Mouse (Mus musculus): ENCODE data around the gene Ptprb.

GRCm38 (mm10) chr10:116410826-116411225 is 135.5 kb downstream of the Ptprb start:
- TF ChIP-seq CTCF (IDR thresholded peaks at IDR 0.05; ENCODE audit: low read depth) (no peak), EP300 (optimal IDR thresholded peaks at IDR 0.05) (no peak)

Data from stomach, postnatal 0 days (tissue).